Mouse (Mus musculus): ENCODE data around the gene Gm28047.
"Not testable (repeated sequence)": the region's sequence is repeated elsewhere in the genome, so short reads cannot be mapped to it uniquely, and the experiment has no call there.

Gene Gm28047

DNA sequence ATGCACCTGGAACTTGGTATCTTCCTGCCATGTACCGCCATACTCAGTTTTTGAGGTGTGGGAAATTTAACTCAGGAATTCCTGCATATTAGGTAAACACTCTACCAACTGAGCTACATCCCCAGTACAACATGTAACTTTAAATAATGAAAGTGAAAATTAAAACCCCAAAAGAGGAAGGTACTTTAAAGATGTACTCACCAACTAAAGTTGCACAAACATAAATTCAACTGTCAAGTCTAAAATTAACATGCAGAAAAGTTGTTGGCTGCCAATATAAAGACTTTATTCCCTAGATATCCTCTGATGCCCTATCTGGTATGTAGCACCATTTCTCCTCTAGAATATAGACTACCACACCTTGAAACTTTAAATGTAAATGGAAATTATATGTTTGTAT is 7.2 kb downstream of the Gm28047 start:
- no peak for DNase-seq

DNA sequence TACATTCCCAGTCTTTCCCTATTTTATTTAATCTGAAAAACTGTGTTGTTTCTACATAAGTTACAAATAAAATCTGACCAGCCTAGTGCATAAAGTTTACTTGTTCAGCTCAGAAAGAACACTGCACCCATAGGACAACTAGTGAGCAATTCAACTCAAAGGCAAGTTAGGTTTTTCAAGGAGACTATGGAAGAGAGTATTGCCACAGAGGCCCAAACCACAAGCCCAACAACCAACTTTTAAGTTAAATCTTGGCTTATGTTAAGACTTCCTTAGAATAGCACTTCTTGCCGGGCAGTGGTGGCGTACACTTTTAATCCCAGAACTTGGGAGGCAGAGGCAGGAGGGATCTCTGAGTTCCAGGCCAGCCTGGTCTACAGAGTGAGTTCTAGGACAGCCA is 8.7 kb downstream of the Gm28047 start:
- no peak for DNase-seq

- DNase-seq = no peak
These were observed 10.6 kb downstream of the Gm28047 start for GRCm38 (mm10) chr15:102614224-102614623.

- DNase-seq = peak; percentile 25
These were observed 11.9 kb downstream of the Gm28047 start for GRCm38 (mm10) chr15:102612966-102613365.

- not testable (repeated sequence) for DNase-seq
These were observed 16.3 kb downstream of the Gm28047 start for GRCm38 (mm10) chr15:102608586-102608985.

DNA sequence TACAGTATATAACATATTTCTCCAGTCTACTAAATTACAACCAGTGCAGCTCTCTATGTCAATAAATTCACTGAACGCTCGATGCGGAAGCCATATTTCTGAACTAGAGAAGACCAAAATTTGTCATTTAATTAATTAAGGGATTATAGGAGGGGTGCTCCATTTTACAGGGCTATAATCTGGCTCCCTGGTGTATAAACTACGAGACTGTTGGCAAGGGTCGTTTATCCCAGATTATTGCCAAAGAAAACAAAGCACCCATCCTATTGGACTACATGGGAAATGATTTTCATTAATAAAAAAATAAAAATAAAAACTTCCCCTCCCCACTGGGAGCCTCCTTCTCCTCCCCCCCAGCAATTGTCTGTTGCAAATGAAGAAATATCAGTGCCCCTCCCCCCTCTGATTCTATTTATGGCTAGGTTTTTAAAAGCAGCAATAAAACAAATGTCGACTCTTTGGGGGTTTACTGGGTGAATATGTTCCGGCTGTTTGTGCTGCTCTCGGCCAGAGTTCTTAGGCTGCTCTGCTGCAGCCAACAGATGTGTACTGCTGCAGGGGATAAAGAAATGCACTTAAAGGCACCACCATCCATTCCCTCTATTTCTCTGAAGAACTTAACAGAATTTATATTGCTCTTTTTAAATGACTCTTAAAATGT is 30.7 kb downstream of the Gm28047 start:
- no peak for DNase-seq

DNA sequence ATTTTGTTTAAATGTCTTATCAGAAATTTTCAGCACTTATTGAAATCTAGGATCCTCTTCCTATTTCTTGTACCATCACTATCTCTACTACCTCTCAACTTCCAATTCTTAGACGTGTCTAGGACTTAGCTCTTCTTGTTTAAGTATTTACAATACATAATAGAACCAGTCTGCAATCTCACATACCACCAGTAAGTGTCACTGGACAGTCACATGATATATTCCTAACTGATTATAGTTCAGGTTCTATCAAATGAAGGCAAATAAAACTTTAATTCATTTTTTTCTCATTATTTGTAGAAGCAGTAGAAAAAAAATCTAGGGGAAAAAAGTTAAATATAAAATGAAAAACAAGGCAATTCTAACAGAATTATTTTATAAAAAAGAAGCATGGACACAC is 32.2 kb downstream of the Gm28047 start:
- DNase-seq = no peak

DNA sequence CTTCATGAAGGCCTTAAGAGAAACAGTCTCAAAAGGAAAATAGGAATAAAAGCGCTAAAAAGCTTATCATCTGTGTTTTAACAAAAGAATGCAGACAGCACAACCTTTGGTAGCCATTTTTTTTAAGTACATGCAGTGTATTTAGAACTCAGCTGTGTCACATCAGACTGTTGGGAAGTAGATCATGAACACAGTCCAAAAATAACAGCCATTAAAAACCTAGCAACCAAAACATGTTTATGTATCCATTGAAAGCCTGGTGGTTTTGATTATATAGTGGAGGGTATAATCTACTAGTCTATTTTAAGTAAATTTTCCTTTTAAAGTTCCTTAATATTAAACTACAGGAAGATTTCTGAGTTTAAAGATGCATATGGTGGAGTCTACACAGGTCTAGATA is 34.3 kb downstream of the Gm28047 start:
- DNase-seq = no peak

DNA sequence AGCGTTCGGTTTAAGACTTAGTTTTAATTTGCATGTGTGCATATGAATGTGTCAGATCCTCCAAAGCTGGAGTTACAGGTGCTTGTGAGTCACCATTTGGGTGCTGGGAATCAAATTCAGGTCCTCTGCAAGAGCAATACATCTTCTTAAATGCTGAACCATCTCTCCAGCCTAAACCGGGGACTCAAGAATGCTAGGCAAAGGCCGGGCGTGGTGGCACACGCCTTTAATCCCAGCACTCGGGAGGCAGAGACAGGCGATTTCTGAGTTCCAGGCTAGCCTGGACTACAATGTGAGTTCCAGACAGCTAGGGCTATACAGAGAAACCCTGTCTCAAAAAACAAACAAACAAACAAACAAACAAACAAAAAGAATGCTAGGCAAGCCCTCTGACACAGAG is 35.0 kb downstream of the Gm28047 start:
- no peak for DNase-seq

DNA sequence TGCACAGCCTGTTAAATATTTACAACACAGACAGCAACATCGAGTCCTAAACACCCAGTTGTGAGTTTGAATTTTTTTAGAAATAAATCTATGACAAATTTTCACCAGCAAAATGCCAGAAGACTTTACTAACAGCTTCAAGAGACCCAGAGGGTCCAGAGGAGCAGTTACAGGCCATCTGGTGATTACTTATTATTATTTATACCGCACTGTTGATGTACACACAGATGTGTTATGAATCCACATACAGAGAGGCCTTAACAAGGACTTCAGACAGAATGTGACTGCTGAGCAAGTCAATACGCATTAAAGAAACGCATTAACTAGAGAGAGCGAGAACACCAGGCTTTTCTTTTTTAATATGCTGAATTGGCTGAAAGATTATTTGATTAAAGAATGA is 39.4 kb downstream of the Gm28047 start:
- DNase-seq = no peak

GRCm38 (mm10) chr15:102583708-102584383 is 41.0 kb downstream of the Gm28047 start:
- no peak for DNase-seq

DNA sequence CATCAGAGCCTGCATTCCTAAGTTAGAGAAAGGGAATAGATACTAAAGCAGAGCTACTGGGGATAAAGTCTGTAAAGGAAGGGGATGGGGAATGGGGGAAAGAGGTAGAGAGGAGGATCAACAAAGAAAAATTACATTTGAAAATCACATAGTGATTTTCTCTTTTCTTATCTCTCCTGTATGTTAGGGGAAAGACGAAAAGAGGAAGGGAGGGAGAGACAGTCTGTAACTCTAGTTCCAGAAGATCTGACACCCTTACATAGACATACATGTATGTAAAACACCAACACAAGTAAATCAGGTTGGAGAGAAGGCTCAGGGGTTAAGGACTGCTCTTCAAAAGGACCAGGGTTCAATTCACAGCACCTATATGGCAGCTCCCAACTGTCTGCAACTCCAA is 43.7 kb downstream of the Gm28047 start:
- DNase-seq = no peak

DNA sequence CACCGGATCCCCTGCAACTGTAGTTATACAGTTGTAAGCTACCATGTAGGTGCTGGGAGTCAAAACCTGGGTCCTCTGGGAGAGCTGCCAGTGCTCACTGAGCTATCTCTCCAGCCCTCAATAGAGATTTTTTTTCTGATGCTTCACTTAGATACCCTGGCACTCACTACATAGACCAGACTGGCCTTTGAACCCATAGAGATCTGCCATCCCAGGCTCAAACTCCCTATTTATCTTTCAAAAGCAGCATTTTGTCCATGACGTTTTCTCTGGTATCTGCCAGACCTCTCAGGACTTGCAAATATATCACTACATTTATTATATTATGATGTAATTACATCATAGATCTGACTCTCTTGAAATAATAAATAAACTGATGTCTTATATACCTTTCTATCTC is 46.5 kb downstream of the Gm28047 start:
- DNase-seq = no peak

GRCm38 (mm10) chr15:102576972-102577371 is 47.9 kb downstream of the Gm28047 start:
- no peak for DNase-seq

- DNase-seq = no peak
These were observed 52.8 kb downstream of the Gm28047 start for GRCm38 (mm10) chr15:102572081-102572480.

DNA sequence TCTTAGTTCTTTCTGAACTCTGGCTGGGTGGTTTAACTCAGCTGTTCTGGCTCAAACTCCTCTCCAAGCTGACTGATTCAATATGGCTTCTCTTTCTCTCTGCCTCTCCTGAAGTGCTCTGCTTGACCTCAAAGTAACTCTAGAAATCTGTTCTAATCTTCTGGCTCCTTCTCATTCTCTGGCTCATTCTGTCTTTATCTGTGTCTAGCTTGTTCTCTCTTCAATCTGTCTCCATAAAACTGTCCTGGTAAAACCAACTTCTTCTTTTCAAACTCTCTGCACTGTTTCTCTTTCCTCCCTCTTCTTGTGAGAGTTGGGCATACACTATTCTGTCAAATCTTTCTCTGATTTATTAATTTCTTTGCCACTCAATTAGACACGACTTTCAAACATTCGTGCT is 57.0 kb downstream of the Gm28047 start:
- DNase-seq = no peak

DNA sequence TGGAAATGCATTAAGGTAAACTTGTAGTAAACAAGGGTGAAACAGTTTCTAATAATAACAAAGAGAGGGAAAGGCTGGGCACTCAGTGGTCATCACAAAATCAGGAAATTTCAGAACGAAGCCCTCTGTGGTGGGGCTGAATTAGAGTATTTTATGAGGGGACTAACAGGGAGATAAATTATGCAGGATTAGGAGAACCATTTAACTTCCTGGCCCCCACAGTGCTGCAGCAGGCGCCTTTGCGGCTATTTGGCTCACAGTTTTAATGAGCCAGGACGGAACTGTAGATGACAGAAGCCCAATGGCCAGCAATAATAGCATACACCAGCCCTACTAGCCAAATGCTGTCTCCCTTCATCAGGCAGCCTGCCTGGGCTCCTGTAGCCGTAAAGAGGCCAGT is 61.2 kb downstream of the Gm28047 start:
- DNase-seq = no peak

- no peak for DNase-seq
These were observed 61.8 kb downstream of the Gm28047 start for GRCm38 (mm10) chr15:102563061-102563460.

DNA sequence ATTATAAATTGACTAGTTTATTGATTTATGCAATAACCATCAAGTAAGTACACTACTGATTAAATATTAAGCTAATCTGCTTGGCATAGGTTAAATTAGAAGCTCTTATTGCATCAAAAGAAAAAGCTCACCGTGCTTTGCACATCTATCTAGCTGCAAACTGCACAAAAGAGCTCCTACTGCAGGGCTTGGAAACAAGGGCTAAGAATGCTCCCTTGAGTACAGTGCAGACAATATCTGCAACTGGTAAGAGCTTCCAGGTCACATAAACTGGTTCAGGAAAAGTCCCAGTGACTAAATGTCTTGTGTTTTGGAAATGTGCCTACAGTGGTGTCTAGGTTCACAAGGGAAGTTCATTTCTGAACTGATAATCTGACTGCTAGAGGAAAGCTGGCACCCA is 62.4 kb downstream of the Gm28047 start:
- no peak for DNase-seq

GRCm38 (mm10) chr15:102557580-102557979 is 67.3 kb downstream of the Gm28047 start:
- DNase-seq = no peak

DNA sequence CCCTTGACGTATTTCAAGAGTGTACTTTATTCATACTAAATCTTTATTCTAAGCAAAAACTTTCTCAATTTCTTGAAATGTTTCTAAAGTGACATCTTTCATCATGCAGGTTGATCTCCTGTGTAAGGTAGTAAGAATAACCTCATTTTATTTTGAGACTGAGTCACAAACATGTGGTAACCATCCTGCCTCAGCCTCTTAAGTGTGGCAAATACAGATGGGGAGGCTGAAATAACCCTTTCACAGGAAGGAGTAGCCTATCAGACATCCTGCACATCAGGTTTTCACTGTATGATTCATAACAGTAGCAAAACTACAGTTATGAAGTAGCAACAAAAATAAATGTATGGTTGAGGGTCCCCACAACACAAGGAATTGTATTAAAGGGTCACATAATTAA is 69.3 kb downstream of the Gm28047 start:
- DNase-seq = no peak

DNA sequence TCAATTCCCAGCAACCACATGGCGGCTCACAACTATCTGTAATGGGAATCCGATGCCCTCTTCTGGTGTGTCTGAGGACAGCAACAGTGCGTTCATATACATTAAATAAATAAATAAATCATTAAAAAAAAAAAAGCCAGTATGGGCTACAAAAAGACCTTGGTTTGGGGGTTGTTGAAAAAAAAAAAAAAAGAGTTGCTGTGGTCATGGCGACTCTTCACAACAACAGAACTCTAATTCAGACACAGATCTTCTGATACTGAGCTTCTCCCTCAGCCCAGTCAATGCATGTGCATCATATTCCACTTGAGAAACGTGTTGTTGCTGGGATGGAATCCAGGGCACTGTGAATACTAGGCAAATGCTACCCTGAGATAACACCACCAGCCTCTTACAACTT is 72.3 kb downstream of the Gm28047 start:
- DNase-seq = no peak

DNA sequence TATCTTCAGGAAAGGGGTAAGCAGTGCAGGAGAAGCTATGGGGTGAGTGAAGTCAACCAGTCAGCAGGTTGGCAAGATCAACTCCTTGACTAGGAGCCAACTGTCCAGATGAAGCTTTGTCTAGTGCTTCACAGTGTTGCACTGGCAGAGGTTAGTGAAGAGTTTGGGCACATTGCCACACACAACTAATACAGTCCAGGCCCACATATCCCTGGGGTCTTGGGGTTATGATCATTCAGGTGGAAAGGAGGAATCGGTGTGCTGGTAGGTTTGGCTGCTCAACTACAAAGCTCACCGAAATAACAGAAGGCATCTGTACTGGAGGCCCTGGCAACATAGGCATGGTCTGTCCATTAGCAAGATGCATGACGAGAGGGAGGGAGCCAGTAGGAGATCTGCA is 77.4 kb downstream of the Gm28047 start:
- no peak for DNase-seq

- DNase-seq = no peak
These were observed 78.0 kb downstream of the Gm28047 start for GRCm38 (mm10) chr15:102546677-102547427.

Data from thymus, postnatal 14 days (tissue).